Mouse (Mus musculus) R1 (cell line): Measurements from ENCODE around the gene Slc25a21.

Experiments
- DNase-seq: peaks from one replicate; pipeline ENCODE4 v3.0.0-alpha.2; 2018; ENCODE audit warnings: low read depth, low spot score

Slc25a21 gene

GRCm38 (mm10) chr12:57016845-57017244 lies 180.4 kb downstream of the Slc25a21 start:
- no peak for DNase-seq

- DNase-seq: no peak
Measured at GRCm38 (mm10) chr12:57016324-57016723, 180.9 kb downstream of the Slc25a21 start.

- no peak for DNase-seq
Measured at GRCm38 (mm10) chr12:57009010-57009409, 188.3 kb downstream of the Slc25a21 start.

GRCm38 (mm10) chr12:56986049-56986448 lies 211.2 kb downstream of the Slc25a21 start:
- peak; percentile 29 for DNase-seq

- no peak for DNase-seq
Measured at GRCm38 (mm10) chr12:56982066-56982626, 215.1 kb downstream of the Slc25a21 start.

- DNase-seq: no peak
Measured at GRCm38 (mm10) chr12:56975256-56975655, 222.0 kb downstream of the Slc25a21 start.

GRCm38 (mm10) chr12:56963236-56963635 lies 234.0 kb downstream of the Slc25a21 start:
- DNase-seq: no peak

GRCm38 (mm10) chr12:56959230-56960051 lies 237.8 kb downstream of the Slc25a21 start:
- DNase-seq: peak; percentile 54

- DNase-seq: no peak
Measured at GRCm38 (mm10) chr12:56958244-56958643, 239.0 kb downstream of the Slc25a21 start.

- DNase-seq: no peak
Measured at GRCm38 (mm10) chr12:56951749-56952657, 245.3 kb downstream of the Slc25a21 start.

- DNase-seq: no peak
Measured at GRCm38 (mm10) chr12:56944265-56944664, 253.0 kb downstream of the Slc25a21 start.

GRCm38 (mm10) chr12:56940861-56941260 lies 256.4 kb downstream of the Slc25a21 start:
- peak; percentile 43 for DNase-seq

- DNase-seq: no peak
Measured at GRCm38 (mm10) chr12:56918145-56918544, 279.1 kb downstream of the Slc25a21 start.

- no peak for DNase-seq
Measured at GRCm38 (mm10) chr12:56906476-56906875, 290.8 kb downstream of the Slc25a21 start.

- no peak for DNase-seq
Measured at GRCm38 (mm10) chr12:56905652-56906305, 291.5 kb downstream of the Slc25a21 start.

GRCm38 (mm10) chr12:56905222-56905621 lies 292.1 kb downstream of the Slc25a21 start:
- DNase-seq: no peak

GRCm38 (mm10) chr12:56902774-56903456 lies 294.4 kb downstream of the Slc25a21 start:
- DNase-seq: no peak

GRCm38 (mm10) chr12:56897976-56898375 lies 299.3 kb downstream of the Slc25a21 start:
- no peak for DNase-seq

GRCm38 (mm10) chr12:56897221-56897937 lies 299.9 kb downstream of the Slc25a21 start:
- DNase-seq: no peak

GRCm38 (mm10) chr12:56894963-56895362 lies 302.3 kb downstream of the Slc25a21 start:
- no peak for DNase-seq
